Mouse (Mus musculus) forebrain, embryonic 16.5 days (tissue): ENCODE measurements around the gene Bicc1. TPM values are rescaled to one million over a fixed set of nuclear protein-coding genes. Genes with fewer than 3 reads are reported as not detected.

Experiments
- ATAC-seq: fragments of 200-750 bp; cut with Nextera tagmentation; 2 replicates; pipeline ENCODE4 v1.8.0; 2017; ENCODE audit warnings: mild to moderate bottlenecking, moderate library complexity
- H3K27ac ChIP-seq: fragments of 300-500 bp; sonication (generic); 2 replicates; pipeline ENCODE4 v1.5.1; 2014; ENCODE audit warnings: low read length, control low read depth
- H3K27me3 ChIP-seq: fragments of 300-500 bp; sonication (generic); replicated peaks from 2 replicates; pipeline ENCODE4 v1.6.1; 2014; ENCODE audit warnings: low read length; ENCODE audit not compliant: control insufficient read depth, insufficient read depth
- H3K36me3 ChIP-seq: fragments of 300-500 bp; sonication (generic); 2 replicates; pipeline ENCODE4 v1.6.1; 2014; ENCODE audit not compliant: control insufficient read depth, insufficient read depth
- H3K4me1 ChIP-seq: fragments of 300-500 bp; sonication (generic); replicated peaks from 2 replicates; pipeline ENCODE4 v1.6.1; 2014; ENCODE audit warnings: low read length; ENCODE audit not compliant: control insufficient read depth, insufficient read depth
- H3K4me2 ChIP-seq: fragments of 300-500 bp; sonication (generic); 2 replicates; pipeline ENCODE4 v1.6.1; 2014; ENCODE audit warnings: mild to moderate bottlenecking, low read length, control low read depth
- H3K4me3 ChIP-seq: fragments of 300-500 bp; sonication (generic); replicated peaks from 2 replicates; pipeline ENCODE4 v1.5.1; 2014; ENCODE audit warnings: mild to moderate bottlenecking, low read length, control low read depth
- H3K9ac ChIP-seq: fragments of 300-500 bp; sonication (generic); replicated peaks from 2 replicates; pipeline ENCODE4 v1.6.1; 2014; ENCODE audit warnings: low read depth, low read length, control low read depth
- H3K9me3 ChIP-seq: fragments of 300-500 bp; sonication (generic); 2 replicates; pipeline ENCODE4 v1.6.1; 2016; ENCODE audit warnings: low read length; ENCODE audit not compliant: control insufficient read depth
- WGBS: fragments of 180-500 bp; shearing (Covaris S2); extraction: QIAGEN DNeasy Blood & Tissue Kit; methylation state at CpG from one replicate; pipeline ENCODE4 v1.1.7; 2014; 5-methylcytosine and 5-hydroxymethylcytosine counted together
- polyA plus RNA-seq: library from polyadenylated mRNA; unstranded; fragments of >200 nt; fragmentation: Nextera tagmentation; extraction: Ambion mirVana; gene quantifications from 2 replicates; pipeline ENCODE4 v1.2.1, GENCODE M21; 2015

Gene Bicc1
- polyA plus RNA-seq, 1 experiment from 2014 or later, result 3.1 TPM

GRCm38 (mm10) chr10:70987396-70987795 is 172.1 kb downstream of the Bicc1 start:
- Histone ChIP-seq H3K9ac (no peak overlapping the region), H3K4me3 (no peak overlapping the region), H3K4me2 (no peak overlapping the region), H3K27me3 (no peaks in the 10 kb centered on the region), H3K4me1 (0 out of 2 replicates have a peak, but pooled peaks cover 2% of the 10 kb centered on the region), H3K36me3 (no peaks in the 10 kb centered on the region), H3K9me3 (no peaks in the 10 kb centered on the region), H3K27ac (no peak overlapping the region)
- WGBS, result 67% methylated on average over 5 of the region's 5 CpGs
- no peak for ATAC-seq

GRCm38 (mm10) chr10:70983036-70983670 is 176.3 kb downstream of the Bicc1 start:
- no peaks in the 10 kb centered on the region for H3K27me3 ChIP-seq
- H3K4me3 ChIP-seq, result no peak overlapping the region
- H3K4me2 ChIP-seq, result no peak overlapping the region
- 90% methylated on average over 11 of the region's 11 CpGs for WGBS
- H3K36me3 ChIP-seq, result no peaks in the 10 kb centered on the region
- ATAC-seq, result no peak
- H3K4me1 ChIP-seq, result 0 out of 2 replicates have a peak, but pooled peaks cover 2% of the 10 kb centered on the region
- no peaks in the 10 kb centered on the region for H3K9me3 ChIP-seq
- no peak overlapping the region for H3K27ac ChIP-seq
- no peak overlapping the region for H3K9ac ChIP-seq

- Histone ChIP-seq H3K9ac (no peak overlapping the region), H3K4me1 (no peaks in the 10 kb centered on the region), H3K9me3 (no peaks in the 10 kb centered on the region), H3K36me3 (no peaks in the 10 kb centered on the region), H3K4me3 (no peak overlapping the region), H3K27me3 (no peaks in the 10 kb centered on the region), H3K27ac (no peak overlapping the region), H3K4me2 (no peak overlapping the region)
- ATAC-seq, result no peak
- WGBS, result 90% methylated on average over 7 of the region's 7 CpGs
Observed at GRCm38 (mm10) chr10:70982156-70982555, 177.3 kb downstream of the Bicc1 start.

GRCm38 (mm10) chr10:70979657-70980056 is 179.8 kb downstream of the Bicc1 start:
- 95% methylated on average over 8 of the region's 8 CpGs for WGBS
- no peak overlapping the region for H3K4me3 ChIP-seq
- ATAC-seq, result no peak

DNA sequence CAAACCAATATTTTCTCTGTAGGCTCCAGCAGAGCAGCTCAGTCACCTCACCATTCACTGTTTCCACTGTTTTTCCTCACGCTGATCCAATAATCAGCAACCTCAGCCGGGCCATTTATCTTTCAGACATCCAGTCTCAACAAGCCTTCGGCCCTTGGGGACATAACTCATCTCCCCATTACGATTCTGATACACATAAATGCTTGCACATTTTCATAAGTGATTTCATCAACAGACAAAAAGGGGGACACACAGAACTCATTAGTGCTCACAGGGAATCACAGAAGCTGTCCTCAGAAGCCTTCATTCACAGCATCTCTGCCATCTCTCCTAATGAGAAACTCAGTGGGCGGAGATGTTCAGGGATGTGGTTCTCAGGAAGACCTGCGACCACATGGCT is 182.4 kb downstream of the Bicc1 start:
- H3K27ac ChIP-seq, result no peak overlapping the region
- ATAC-seq, result no peak
- H3K4me2 ChIP-seq, result no peak overlapping the region
- H3K27me3 ChIP-seq, result no peaks in the 10 kb centered on the region
- H3K4me1 ChIP-seq, result no peaks in the 10 kb centered on the region
- H3K36me3 ChIP-seq, result no peaks in the 10 kb centered on the region
- H3K4me3 ChIP-seq, result no peak overlapping the region
- H3K9ac ChIP-seq, result no peak overlapping the region
- H3K9me3 ChIP-seq, result no peaks in the 10 kb centered on the region
- 91% methylated on average over 6 of the region's 6 CpGs for WGBS

More at GRCm38 (mm10) chr10:70979657-70980056, 179.8 kb downstream of the Bicc1 start:
- Histone ChIP-seq H3K27me3 (no peaks in the 10 kb centered on the region), H3K4me1 (no peaks in the 10 kb centered on the region), H3K9me3 (no peaks in the 10 kb centered on the region), H3K27ac (no peak overlapping the region), H3K36me3 (no peaks in the 10 kb centered on the region), H3K9ac (no peak overlapping the region), H3K4me2 (no peak overlapping the region)

DNA sequence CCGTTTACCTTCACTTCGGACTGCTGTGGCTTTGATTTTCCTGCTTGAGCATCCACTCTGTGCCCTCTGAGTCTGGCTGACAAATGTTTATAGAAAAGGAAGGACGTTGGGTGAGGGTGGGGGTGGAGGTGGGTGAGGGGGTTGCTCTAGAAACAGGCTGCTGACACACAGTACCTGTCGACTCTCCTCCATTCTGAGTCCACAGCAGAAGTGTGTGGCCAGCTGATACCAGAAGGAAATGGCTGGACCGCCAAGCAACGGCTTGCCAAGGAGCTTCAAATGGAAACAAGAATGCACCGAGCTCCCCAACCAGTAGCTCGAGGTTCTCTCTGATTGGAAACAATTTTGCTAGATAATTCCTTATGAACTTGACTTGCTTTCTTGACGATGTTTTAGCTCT is 182.9 kb downstream of the Bicc1 start:
- Histone ChIP-seq H3K9ac (no peak overlapping the region), H3K9me3 (no peaks in the 10 kb centered on the region), H3K27ac (no peak overlapping the region), H3K4me1 (no peaks in the 10 kb centered on the region), H3K4me3 (no peak overlapping the region), H3K36me3 (no peaks in the 10 kb centered on the region), H3K4me2 (no peak overlapping the region), H3K27me3 (no peaks in the 10 kb centered on the region)
- ATAC-seq, result no peak
- WGBS, result 78% methylated on average over 9 of the region's 9 CpGs

DNA sequence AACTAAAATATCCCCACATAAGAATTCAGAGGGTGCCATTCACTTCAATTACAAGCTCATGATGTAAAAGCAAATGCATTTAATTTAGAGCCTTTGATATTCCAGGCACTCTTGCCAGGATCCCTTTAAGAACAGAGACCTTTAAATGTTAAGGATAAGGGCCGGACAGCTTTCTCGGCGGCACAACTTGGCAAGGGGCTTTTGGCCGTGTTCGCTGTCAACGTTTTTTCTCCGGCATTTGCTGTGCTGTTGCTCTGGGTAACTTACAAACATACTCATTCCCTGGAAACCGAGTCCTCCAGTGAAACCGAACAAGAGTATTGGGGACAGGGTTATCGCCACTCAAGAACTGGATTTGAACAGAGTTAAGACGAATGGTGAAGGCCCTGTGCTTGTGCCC is 188.3 kb downstream of the Bicc1 start:
- 0 out of 2 replicates have a peak, but pooled peaks have one; percentile 36 for ATAC-seq
- Histone ChIP-seq H3K27ac (no peak overlapping the region), H3K9me3 (no peaks in the 10 kb centered on the region), H3K4me2 (no peak overlapping the region), H3K4me1 (no peaks in the 10 kb centered on the region; the same call in 1 of the 2 replicates), H3K27me3 (no peaks in the 10 kb centered on the region), H3K9ac (no peak overlapping the region), H3K36me3 (no peaks in the 10 kb centered on the region), H3K4me3 (no peak overlapping the region)
- 65% methylated on average over 11 of the region's 11 CpGs for WGBS

DNA sequence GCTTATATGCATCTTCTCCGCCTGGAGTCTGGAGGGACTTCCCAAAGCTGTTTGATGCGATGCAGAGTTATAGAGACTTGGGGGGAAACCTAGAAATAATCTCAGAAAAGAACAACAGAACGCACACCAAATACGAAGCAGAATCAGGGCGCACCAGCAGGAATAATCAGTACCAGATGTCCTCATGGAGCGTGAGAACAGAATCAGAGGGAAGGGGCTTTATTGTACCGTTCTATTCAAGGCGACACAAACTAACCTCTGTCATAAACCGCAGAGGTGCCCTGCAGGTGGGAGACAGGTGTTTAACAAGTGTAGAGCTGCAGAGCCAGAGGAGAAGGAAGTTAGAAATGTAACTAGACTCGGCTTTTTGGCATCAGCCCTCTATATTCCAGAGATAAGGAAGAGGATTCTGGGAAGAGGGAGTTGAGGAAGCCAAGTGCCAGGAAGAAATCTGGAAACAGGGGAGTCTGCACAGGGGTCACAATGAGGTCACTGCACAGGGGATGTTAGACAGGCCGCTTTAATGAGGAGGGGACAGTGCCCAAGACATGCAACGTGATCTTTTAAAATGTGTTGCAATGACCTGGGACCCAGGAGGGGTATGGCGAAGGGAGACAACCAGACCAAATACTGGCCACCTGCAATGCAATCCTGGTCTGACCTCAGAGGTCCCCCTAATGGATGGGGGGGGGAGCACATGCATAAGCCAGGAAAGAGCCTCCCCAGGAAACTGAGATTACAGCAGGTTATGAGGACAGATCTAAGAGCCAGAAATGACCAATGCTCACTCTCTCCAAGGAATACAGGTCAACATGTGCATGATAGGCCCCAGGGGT is 190.4 kb downstream of the Bicc1 start:
- H3K27me3 ChIP-seq, result no peaks in the 10 kb centered on the region
- H3K36me3 ChIP-seq, result no peaks in the 10 kb centered on the region
- no peak overlapping the region for H3K9ac ChIP-seq
- no peaks in the 10 kb centered on the region; the same call in 1 of the 2 replicates for H3K4me1 ChIP-seq
- no peak overlapping the region for H3K4me2 ChIP-seq
- WGBS, result 80% methylated on average over 13 of the region's 13 CpGs
- no peak overlapping the region for H3K4me3 ChIP-seq
- H3K27ac ChIP-seq, result no peak overlapping the region
- no peaks in the 10 kb centered on the region for H3K9me3 ChIP-seq
- ATAC-seq, result no peak

DNA sequence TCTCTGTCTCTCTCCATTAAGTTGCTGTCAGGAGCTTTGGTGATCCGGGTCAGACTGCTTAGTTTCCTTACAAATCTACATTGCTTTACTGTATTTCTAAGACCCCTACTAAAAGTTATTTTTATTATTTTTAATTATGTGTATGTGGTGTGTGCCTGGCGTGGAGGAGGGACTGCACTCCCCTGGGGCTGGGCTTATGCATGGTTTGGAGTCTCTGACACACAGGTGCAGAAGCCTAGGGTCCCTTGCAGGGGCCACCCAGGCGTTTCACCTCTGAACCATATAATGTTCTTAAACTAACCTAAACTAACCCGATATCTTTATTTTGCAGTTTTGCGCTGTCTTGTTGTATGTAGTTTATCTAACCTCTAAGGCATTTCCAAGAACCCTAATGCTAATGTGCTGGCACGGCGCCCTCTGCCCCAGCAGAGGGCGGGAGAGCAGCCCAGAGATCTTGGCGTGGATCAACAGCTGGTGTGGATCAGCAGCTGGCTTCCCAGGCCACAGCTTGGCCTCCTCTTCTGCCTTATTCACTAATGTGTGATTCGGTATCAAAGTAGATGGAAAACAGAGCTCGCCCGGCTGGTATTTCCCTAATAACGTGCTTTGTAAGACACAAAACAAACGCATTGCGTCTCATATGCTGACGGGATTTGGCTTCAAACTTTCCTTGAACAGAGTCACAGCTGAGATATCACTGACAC is 192.7 kb downstream of the Bicc1 start:
- Histone ChIP-seq H3K4me3 (no peak overlapping the region), H3K36me3 (no peaks in the 10 kb centered on the region), H3K27me3 (no peaks in the 10 kb centered on the region), H3K4me1 (no peaks in the 10 kb centered on the region; the same call in 1 of the 2 replicates), H3K9ac (no peak overlapping the region), H3K4me2 (no peak overlapping the region), H3K27ac (no peak overlapping the region), H3K9me3 (no peaks in the 10 kb centered on the region)
- 67% methylated on average over 16 of the region's 16 CpGs for WGBS
- no peak for ATAC-seq
